Mouse (Mus musculus): Measurements from ENCODE around the gene Kxd1. TPM values are rescaled to one million over a fixed set of nuclear protein-coding genes. Genes with fewer than 3 reads are reported as not detected.

Gene Kxd1
- polyA plus RNA-seq, 1 experiment = 40.2 TPM

GRCm38 (mm10) chr8:70538024-70538579 is 10.3 kb upstream of the Kxd1 start:
- Histone ChIP-seq H3K36me3 (replicated peaks; ENCODE audit: low read length) (peaks cover 62% of the 10 kb centered on the region), H3K4me1 (peaks cover 83% of the 10 kb centered on the region)
- TF ChIP-seq GATA1 (IDR thresholded peaks at IDR 0.05; ENCODE audit: borderline replicate concordance, low read length) (no peak), FLI1 (IDR thresholded peaks at IDR 0.05; ENCODE audit: low read length) (no peak)

GRCm38 (mm10) chr8:70535701-70536100 is 7.9 kb upstream of the Kxd1 start:
- no peaks in the 10 kb centered on the region for H3K27me3 ChIP-seq (replicated peaks)
- TF ChIP-seq GATA1 (IDR thresholded peaks at IDR 0.05; ENCODE audit: borderline replicate concordance, low read length) (no peak), FLI1 (IDR thresholded peaks at IDR 0.05; ENCODE audit: low read length) (no peak)
- H3K36me3 ChIP-seq (replicated peaks; ENCODE audit: low read length) = peaks cover 69% of the 10 kb centered on the region
- H3K4me1 ChIP-seq = peaks cover 83% of the 10 kb centered on the region
- peak overlapping the region; percentile 4 for H3K4me3 ChIP-seq (replicated peaks)
- no peaks in the 10 kb centered on the region for H3K9me3 ChIP-seq

More at GRCm38 (mm10) chr8:70538024-70538579, 10.3 kb upstream of the Kxd1 start:
- Histone ChIP-seq H3K4me3 (replicated peaks) (peak overlapping the region; percentile 99), H3K9me3 (no peaks in the 10 kb centered on the region), H3K27me3 (replicated peaks) (no peaks in the 10 kb centered on the region)

- peaks cover 83% of the 10 kb centered on the region for H3K4me1 ChIP-seq
- TF ChIP-seq GATA1 (IDR thresholded peaks at IDR 0.05; ENCODE audit: borderline replicate concordance, low read length) = no peak
- no peak for TF ChIP-seq FLI1 (IDR thresholded peaks at IDR 0.05; ENCODE audit: low read length)
- peaks cover 73% of the 10 kb centered on the region for H3K36me3 ChIP-seq (replicated peaks; ENCODE audit: low read length)
- H3K9me3 ChIP-seq = no peaks in the 10 kb centered on the region
- H3K4me3 ChIP-seq (replicated peaks) = no peak overlapping the region
- no peaks in the 10 kb centered on the region for H3K27me3 ChIP-seq (replicated peaks)
Observed at GRCm38 (mm10) chr8:70535221-70535620, 7.5 kb upstream of the Kxd1 start.

- no peak for TF ChIP-seq GATA1 (IDR thresholded peaks at IDR 0.05; ENCODE audit: borderline replicate concordance, low read length)
- no peak for TF ChIP-seq FLI1 (IDR thresholded peaks at IDR 0.05; ENCODE audit: low read length)
- no peaks in the 10 kb centered on the region for H3K9me3 ChIP-seq
- peaks cover 82% of the 10 kb centered on the region for H3K36me3 ChIP-seq (replicated peaks; ENCODE audit: low read length)
Observed at GRCm38 (mm10) chr8:70534281-70534680, 6.5 kb upstream of the Kxd1 start.

GRCm38 (mm10) chr8:70530314-70530713 is 2.6 kb upstream of the Kxd1 start:
- Histone ChIP-seq H3K4me3 (replicated peaks) (peak overlapping the region; percentile 92), H3K9me3 (no peaks in the 10 kb centered on the region), H3K4me1 (peaks cover 83% of the 10 kb centered on the region), H3K36me3 (replicated peaks; ENCODE audit: low read length) (peaks cover 58% of the 10 kb centered on the region), H3K27me3 (replicated peaks) (no peaks in the 10 kb centered on the region)
- no peak for TF ChIP-seq GATA1 (IDR thresholded peaks at IDR 0.05; ENCODE audit: borderline replicate concordance, low read length)
- no peak for TF ChIP-seq FLI1 (IDR thresholded peaks at IDR 0.05; ENCODE audit: low read length)

More at GRCm38 (mm10) chr8:70534281-70534680, 6.5 kb upstream of the Kxd1 start:
- peak overlapping the region; percentile 2 for H3K4me3 ChIP-seq (replicated peaks)
- no peaks in the 10 kb centered on the region for H3K27me3 ChIP-seq (replicated peaks)
- H3K4me1 ChIP-seq = peaks cover 91% of the 10 kb centered on the region

- H3K27me3 ChIP-seq (replicated peaks) = no peaks in the 10 kb centered on the region
- H3K9me3 ChIP-seq = no peaks in the 10 kb centered on the region
- peaks cover 52% of the 10 kb centered on the region for H3K36me3 ChIP-seq (replicated peaks; ENCODE audit: low read length)
- no peak for TF ChIP-seq GATA1 (IDR thresholded peaks at IDR 0.05; ENCODE audit: borderline replicate concordance, low read length)
- H3K4me1 ChIP-seq = peaks cover 77% of the 10 kb centered on the region
- H3K4me3 ChIP-seq (replicated peaks) = peak overlapping the region; percentile 92
Observed at GRCm38 (mm10) chr8:70529741-70530161, 2.0 kb upstream of the Kxd1 start.

DNA sequence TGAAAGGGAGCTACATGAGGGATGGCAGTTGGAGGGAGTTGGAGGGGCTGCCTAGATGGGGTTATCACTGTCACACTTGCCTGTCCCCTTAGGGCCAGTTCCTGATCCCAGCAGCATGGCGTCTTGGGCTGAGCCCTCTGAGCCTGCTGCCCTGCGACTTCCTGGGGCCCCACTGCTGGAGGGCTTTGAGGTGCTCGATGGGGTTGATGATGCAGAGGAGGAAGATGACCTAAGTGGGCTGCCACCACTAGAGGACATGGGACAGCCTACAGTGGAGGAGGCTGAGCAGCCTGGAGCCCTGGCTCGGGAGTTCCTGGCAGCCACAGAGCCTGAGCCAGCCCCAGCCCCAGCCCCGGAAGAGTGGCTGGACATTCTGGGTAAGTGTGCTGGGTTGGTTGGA is 1.5 kb upstream of the Kxd1 start:
- TF ChIP-seq FLI1 (IDR thresholded peaks at IDR 0.05; ENCODE audit: low read length) = no peak
- no peak for TF ChIP-seq GATA1 (IDR thresholded peaks at IDR 0.05; ENCODE audit: borderline replicate concordance, low read length)
- Histone ChIP-seq H3K9me3 (no peaks in the 10 kb centered on the region), H3K4me3 (replicated peaks) (peak overlapping the region; percentile 92), H3K27me3 (replicated peaks) (no peaks in the 10 kb centered on the region), H3K36me3 (replicated peaks; ENCODE audit: low read length) (peaks cover 48% of the 10 kb centered on the region), H3K4me1 (peaks cover 73% of the 10 kb centered on the region)

DNA sequence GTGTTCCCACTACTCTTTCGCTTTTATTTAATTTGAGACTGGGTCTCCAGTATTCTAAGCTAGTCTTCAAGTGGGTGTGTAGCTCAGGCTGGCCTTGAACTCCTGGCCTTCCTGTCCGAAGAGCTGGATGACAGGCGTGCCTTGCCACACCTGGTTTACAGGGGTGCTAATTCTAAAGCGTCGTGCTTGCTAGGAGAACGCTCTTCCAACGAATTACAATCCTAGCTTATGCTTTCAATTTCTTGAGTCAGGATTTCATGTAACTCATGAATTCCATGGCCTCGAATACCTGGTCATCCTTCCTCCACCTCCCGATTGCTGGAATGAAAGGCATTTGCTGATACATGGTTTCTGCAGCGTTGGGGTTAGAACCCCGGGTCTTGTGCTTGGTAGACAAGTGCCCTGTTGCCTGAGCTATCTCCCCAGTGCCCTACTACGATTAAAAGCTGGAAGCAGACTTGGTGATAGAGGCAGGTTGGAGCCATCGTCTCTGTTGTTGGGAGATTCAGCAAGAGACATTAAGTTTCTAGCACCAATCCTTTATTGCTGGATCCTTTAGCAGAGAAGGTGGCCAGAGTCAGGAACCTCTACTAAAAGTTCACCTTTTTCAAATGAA is 534 bp upstream of the Kxd1 start:
- Histone ChIP-seq H3K4me1 (peaks cover 69% of the 10 kb centered on the region), H3K4me3 (replicated peaks) (peak overlapping the region; percentile 96), H3K36me3 (replicated peaks; ENCODE audit: low read length) (peaks cover 39% of the 10 kb centered on the region), H3K27me3 (replicated peaks) (no peaks in the 10 kb centered on the region), H3K9me3 (no peaks in the 10 kb centered on the region)
- no peak for TF ChIP-seq GATA1 (IDR thresholded peaks at IDR 0.05; ENCODE audit: borderline replicate concordance, low read length)
- TF ChIP-seq FLI1 (IDR thresholded peaks at IDR 0.05; ENCODE audit: low read length) = no peak

GRCm38 (mm10) chr8:70527111-70527511 is 645 bp downstream of the Kxd1 start:
- TF ChIP-seq FLI1 (IDR thresholded peaks at IDR 0.05; ENCODE audit: low read length) (no peak), GATA1 (IDR thresholded peaks at IDR 0.05; ENCODE audit: borderline replicate concordance, low read length) (no peak)
- H3K36me3 ChIP-seq (replicated peaks; ENCODE audit: low read length) = peaks cover 29% of the 10 kb centered on the region
- no peaks in the 10 kb centered on the region for H3K9me3 ChIP-seq
- H3K4me1 ChIP-seq = peaks cover 62% of the 10 kb centered on the region
- no peaks in the 10 kb centered on the region for H3K27me3 ChIP-seq (replicated peaks)
- peak overlapping the region; percentile 96 for H3K4me3 ChIP-seq (replicated peaks)

GRCm38 (mm10) chr8:70522592-70523403 is 5.0 kb downstream of the Kxd1 start:
- H3K27me3 ChIP-seq (replicated peaks) = no peaks in the 10 kb centered on the region
- peak overlapping the region; percentile 96 for H3K4me3 ChIP-seq (replicated peaks)
- peaks cover 50% of the 10 kb centered on the region for H3K4me1 ChIP-seq
- H3K36me3 ChIP-seq (replicated peaks; ENCODE audit: low read length) = peaks cover 30% of the 10 kb centered on the region
- TF ChIP-seq GATA1 (IDR thresholded peaks at IDR 0.05; ENCODE audit: borderline replicate concordance, low read length) (no peak), FLI1 (IDR thresholded peaks at IDR 0.05; ENCODE audit: low read length) (no peak)
- no peaks in the 10 kb centered on the region for H3K9me3 ChIP-seq

Measured in megakaryocyte, embryonic 14.5 days (primary cell).